Mouse (Mus musculus): ENCODE data around the gene C2cd4a. TPM values are rescaled to one million over a fixed set of nuclear protein-coding genes. Genes with fewer than 3 reads are reported as not detected.

The C2cd4a gene
- total RNA-seq, 2 experiments from 2014 or later = not detected

DNA sequence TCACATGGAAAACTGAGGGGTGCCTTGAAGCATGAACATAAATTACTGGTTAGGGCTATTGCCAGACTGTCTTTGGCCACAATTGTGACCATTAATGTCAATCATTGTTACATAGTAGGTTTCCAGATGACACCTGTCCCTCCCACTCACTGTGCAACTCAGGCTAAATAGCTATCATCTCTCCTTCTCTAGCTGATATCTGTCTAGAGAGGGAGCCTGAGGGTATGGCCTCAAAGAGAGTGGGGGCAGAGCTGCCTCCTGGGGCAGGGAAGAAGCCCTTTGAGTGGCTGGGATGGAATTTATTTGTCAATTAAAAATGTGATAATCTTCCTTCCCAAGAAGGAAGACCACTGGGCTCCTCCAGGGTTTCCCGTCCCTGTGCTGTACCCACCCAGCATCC is 37.9 kb downstream of the C2cd4a start:
- no peak for ATAC-seq (replicated peaks; ENCODE audit: poor library complexity)

DNA sequence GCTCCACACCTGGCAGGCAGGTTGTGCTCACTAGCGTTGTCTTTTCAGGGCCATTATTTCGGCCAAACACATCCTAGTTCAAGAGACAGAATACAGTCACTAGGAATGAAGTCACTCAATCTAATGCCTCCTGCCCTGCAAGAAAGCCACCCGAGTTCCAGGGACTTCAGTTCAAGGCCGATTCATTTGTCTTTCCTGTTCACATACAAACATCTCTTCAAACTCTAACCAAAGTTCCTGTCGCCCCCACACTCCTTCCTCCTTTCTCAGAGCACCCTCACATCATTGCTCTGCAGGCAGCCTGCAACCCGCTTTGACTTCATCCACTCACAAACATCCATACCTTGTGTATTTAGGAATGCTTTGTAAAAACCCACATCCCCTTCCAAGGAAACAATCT is 38.6 kb downstream of the C2cd4a start:
- no peak for ATAC-seq (replicated peaks; ENCODE audit: poor library complexity)

DNA sequence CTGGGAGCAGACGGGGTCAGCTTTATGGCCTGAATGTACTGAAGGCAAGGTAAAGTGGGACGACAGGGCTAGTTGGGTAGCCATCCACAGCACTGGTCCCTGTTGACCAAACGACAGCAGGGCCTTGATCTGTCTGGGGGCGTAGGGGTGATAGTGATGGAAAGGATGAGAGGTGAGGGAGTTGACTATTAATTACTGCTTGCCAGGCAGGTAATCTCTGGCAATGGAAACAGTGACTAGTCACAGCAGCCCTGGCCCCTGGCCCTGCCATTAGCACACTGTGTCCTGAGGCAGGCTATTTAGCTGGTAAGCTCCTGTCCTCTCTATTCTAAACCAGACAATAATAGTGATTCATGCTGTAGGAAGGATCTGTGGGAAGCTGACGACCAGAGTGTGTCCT is 39.7 kb downstream of the C2cd4a start:
- ATAC-seq (replicated peaks; ENCODE audit: poor library complexity) = no peak

DNA sequence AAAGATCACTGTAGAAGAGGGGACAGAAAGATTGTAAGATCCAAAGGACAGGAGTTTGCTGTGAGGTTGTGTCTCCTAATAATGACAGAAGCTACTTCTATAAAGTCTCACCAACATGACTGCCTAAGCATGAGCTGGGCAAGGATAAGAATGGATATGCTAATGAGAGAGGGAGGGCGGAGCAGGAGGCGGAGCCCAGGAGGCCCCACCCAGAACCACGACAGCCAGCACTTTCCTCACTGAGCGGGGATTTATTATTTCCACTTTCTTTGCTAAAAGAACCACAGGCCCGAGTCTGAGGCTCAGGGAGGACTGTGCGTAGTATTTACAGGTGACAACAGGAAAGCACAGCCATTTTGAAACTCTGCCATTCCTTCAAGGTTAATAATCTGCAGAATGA is 44.5 kb downstream of the C2cd4a start:
- no peak for ATAC-seq (replicated peaks; ENCODE audit: poor library complexity)

DNA sequence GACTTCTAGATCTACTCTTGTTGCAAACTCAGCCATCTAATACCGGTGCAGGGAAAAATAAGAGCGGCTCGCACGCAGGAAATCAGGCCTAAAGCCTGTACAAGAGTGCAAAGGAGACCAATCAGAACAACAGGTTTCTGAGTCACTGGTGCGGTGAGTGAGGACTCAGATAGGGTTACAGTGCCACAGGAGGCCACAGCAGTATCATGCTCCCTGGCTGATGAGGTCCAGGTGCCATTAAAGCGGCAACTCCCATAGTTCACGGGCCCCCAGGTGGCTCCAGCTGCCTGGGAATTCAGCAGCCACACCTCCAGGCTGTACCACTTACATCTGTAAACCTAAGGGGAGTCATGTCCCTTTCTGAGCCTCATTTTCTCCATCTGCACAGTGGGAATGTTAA is 45.8 kb downstream of the C2cd4a start:
- ATAC-seq (replicated peaks; ENCODE audit: poor library complexity) = no peak

DNA sequence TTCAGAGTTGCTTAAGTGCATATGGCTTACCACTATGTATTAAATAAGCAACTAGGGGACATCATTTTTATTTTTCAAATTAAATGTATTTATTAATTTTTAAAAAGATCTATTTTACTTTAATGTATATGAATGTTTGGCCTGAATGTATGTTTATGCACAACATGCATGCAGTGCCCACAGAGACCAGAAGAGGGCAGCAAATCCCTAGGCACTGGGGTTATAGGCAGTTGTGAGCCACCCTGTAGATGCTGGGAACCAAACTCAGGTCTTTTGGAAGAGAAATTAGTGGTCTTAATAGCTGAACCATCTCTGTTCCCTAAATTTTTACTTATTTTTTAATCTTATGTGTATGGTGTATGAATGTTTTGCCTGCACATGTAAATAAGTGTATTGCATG is 48.2 kb downstream of the C2cd4a start:
- no peak for ATAC-seq (replicated peaks; ENCODE audit: poor library complexity)

DNA sequence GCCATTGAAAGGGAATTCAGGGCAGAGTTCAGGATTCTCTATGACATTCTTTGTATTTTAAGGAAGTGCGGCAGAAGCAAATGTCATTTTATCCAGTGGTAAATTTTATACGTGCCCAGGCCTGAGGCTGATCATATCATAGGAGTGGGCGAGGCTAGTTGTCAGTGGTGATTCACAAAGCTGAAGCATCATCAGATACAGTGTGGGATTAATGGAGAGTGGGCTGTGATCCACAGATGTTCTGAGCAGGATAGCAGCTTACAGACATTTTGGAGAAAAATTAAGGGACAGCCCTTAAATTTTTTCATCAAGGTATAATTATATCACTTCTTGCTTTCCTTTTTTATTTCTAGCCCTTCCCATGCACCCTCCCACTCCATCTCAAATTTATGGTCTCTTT is 48.7 kb downstream of the C2cd4a start:
- no peak for ATAC-seq (replicated peaks; ENCODE audit: poor library complexity)

DNA sequence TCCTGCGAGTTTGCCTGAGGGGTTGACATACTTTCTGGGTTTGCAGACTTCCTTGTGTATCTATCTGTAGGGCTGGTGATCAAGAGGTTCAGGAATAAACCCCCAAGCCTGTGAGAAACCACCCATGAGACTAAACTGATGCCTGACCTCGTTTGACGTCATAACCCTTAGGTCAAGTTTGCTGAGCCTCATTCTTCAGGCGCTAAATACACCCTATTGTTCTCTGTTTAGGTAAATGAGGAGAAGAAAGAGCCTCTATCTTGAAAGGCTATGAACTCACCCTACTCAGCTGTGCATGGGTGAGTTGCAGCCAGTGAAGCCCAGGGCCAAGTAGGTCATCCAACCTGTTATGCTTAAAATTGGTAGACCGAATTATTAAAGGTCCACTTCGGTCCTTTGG is 49.3 kb downstream of the C2cd4a start:
- no peak for ATAC-seq (replicated peaks; ENCODE audit: poor library complexity)

Other genes with a start within 250 kb of the C2cd4a start
- not detected in 2 replicates for gene C2cd4b, start 72.9 kb downstream of the C2cd4a start, total RNA-seq (2015)
- not detected in 2 replicates for gene C2cd4b, start 72.9 kb downstream of the C2cd4a start, total RNA-seq (2017)
- gene Vps13c, start 8.1 kb upstream of the C2cd4a start, total RNA-seq (2015) = 43.9 and 46.1 TPM in 2 replicates
- gene Vps13c, start 8.1 kb upstream of the C2cd4a start, total RNA-seq (2017) = 44.8 and 54.9 TPM in 2 replicates